In genomic region chr9:80164611-80165474, GRCm38 (mm10) we compare ENCODE assay signal across 8 mouse cellular contexts. TPM values are rescaled to one million over a fixed set of nuclear protein-coding genes. Genes with fewer than 3 reads are reported as not detected.
DNase-seq lines count a peak whose midpoint lies in the region; ATAC-seq and TF ChIP-seq lines count a peak whose summit lies in the region.

Gene Myo6 (plus strand): TSS chr9:80165031.

- H3K4me1 ChIP-seq in heart, embryonic 13.5 days: peaks cover 10% of the 10 kb centered on the region
- peaks cover 4% of the 10 kb centered on the region; the same call in 1 of the 2 replicates for H3K4me1 ChIP-seq in liver, embryonic 11.5 days (replicated peaks; ENCODE audit: control insufficient read depth, insufficient read depth, low read length)

- H3K9me3 ChIP-seq in heart, embryonic 13.5 days: no peaks in the 10 kb centered on the region
- no peaks in the 10 kb centered on the region for H3K9me3 ChIP-seq in liver, embryonic 11.5 days (ENCODE audit: control insufficient read depth, low read length)

- peak within 1 kb of the TSS; percentile 71 for H3K4me3 ChIP-seq in heart, embryonic 13.5 days
- H3K4me3 ChIP-seq in liver, embryonic 11.5 days (ENCODE audit: low read depth, low read length): peak within 1 kb of the TSS; percentile 77
- peak within 1 kb of the TSS; percentile 37 for H3K4me3 ChIP-seq in myocyte

- H3K4me2 ChIP-seq in heart, embryonic 13.5 days: peak within 1 kb of the TSS; percentile 74
- peak within 1 kb of the TSS; percentile 76 for H3K4me2 ChIP-seq in liver, embryonic 11.5 days
- peak within 1 kb of the TSS; percentile 90 for H3K4me2 ChIP-seq in myocyte (ENCODE audit: low read depth)

- H3K27ac ChIP-seq in heart, embryonic 13.5 days (replicated peaks): peak within 1 kb of the TSS; percentile 89
- peak within 1 kb of the TSS; percentile 56; the same call in 1 of the 2 replicates for H3K27ac ChIP-seq in liver, embryonic 11.5 days (ENCODE audit: low read depth, low read length)

- peak within 1 kb of the TSS; percentile 87 for H3K9ac ChIP-seq in heart, embryonic 13.5 days
- peak within 1 kb of the TSS; percentile 76 for H3K9ac ChIP-seq in liver, embryonic 11.5 days (ENCODE audit: low read depth, low read length)

- peak within 1 kb of the TSS; percentile 94 for H3ac ChIP-seq in myocyte (ENCODE audit: control insufficient read depth, insufficient read length)

- TF ChIP-seq POLR2A in myocyte (IDR thresholded peaks at IDR 0.05; ENCODE audit: insufficient read length, low read depth): peak; percentile 95

- H3K36me3 ChIP-seq in heart, embryonic 13.5 days: no peaks in the 10 kb centered on the region
- no peaks in the 10 kb centered on the region for H3K36me3 ChIP-seq in liver, embryonic 11.5 days (ENCODE audit: control insufficient read depth, insufficient read depth, low read length)
- H3K36me3 ChIP-seq in myocyte (ENCODE audit: control insufficient read depth, insufficient read depth): no peaks in the 10 kb centered on the region

- peak; percentile 67 for DNase-seq in c-Kit-negative CD71-positive TER-119-positive erythroid progenitor cells, embryonic 14.5 days (ENCODE audit: low read depth, low spot score)
- DNase-seq in fibroblast of lung, adult 2 months (ENCODE audit: low read depth): peak; percentile 62
- peak; percentile 98 for DNase-seq in kidney, postnatal 10 days
- peak; percentile 98 for DNase-seq in liver, embryonic 11.5 days (ENCODE audit: low spot score)
- peak; percentile 87 to 94 for DNase-seq in spleen, postnatal 4 days (ENCODE audit: low spot score in 2 of 2)

- peak; percentile 83 for ATAC-seq in CD4-positive, CD25-positive, alpha-beta regulatory T cell, adult 4 months
- ATAC-seq in heart, embryonic 13.5 days (ENCODE audit: extremely low read depth, insufficient number of reproducible peaks, low FRiP score, low TSS enrichment): peak; percentile 96
- ATAC-seq in liver, embryonic 11.5 days (replicated peaks; ENCODE audit: low FRiP score): peak; percentile 98

- no peaks in the 10 kb centered on the region for H3K79me2 ChIP-seq in myocyte (ENCODE audit: control insufficient read depth, insufficient read depth)

- WGBS in heart, embryonic 13.5 days: under 1% methylated on average over 66 of the region's 69 CpGs
- under 1% methylated on average over 67 of the region's 69 CpGs for WGBS in liver, embryonic 11.5 days

- no peaks in the 10 kb centered on the region for H3K27me3 ChIP-seq in heart, embryonic 13.5 days (replicated peaks)
- no peaks in the 10 kb centered on the region for H3K27me3 ChIP-seq in liver, embryonic 11.5 days (replicated peaks; ENCODE audit: control insufficient read depth, insufficient read depth, low read length)
- H3K27me3 ChIP-seq in myocyte (ENCODE audit: control insufficient read depth, insufficient read depth, insufficient read length): no peaks in the 10 kb centered on the region

TF ChIP-seq in myocyte, 11 proteins besides CTCF, POLR2A, EP300 and RAD21:
- TF ChIP-seq REST (IDR thresholded peaks at IDR 0.05; ENCODE audit: insufficient read depth, insufficient read length) (no peak), MYOG (IDR thresholded peaks at IDR 0.05; ENCODE audit: control insufficient read depth in 1 of 3, insufficient read depth in 1 of 3, insufficient read length in 2 of 3, low read depth in 2 of 3) (peak in 1 of 3 experiments; percentile 33), POLR2AphosphoS2 (IDR thresholded peaks at IDR 0.05; ENCODE audit: insufficient read length, low read depth) (peak; percentile 93), MYOD1 (IDR thresholded peaks at IDR 0.05; ENCODE audit: control insufficient read depth in 1 of 3, insufficient read length in 2 of 3, low read depth in 2 of 3) (peak in 1 of 3 experiments; percentile 65)

RNA-seq across cellular contexts. Expression of gene Myo6, which starts in this region (rescaled TPM):
- polyA plus RNA-seq in CD4-positive, CD25-positive, alpha-beta regulatory T cell, adult 4 months (2017; shearing (Covaris generic)): 10 to 100 TPM; 16.3 to 24.3 TPM
- 10.1 TPM in 2 replicates for polyA plus RNA-seq in heart, embryonic 13.5 days (2015; fragmentation: Nextera tagmentation; extraction: Ambion mirVana)
- 7.5 and 8.2 TPM in 2 replicates for polyA plus RNA-seq in liver, embryonic 11.5 days (2014; fragmentation: Nextera tagmentation; extraction: Ambion mirVana)
- polyA plus RNA-seq in myocyte (2012; fragmentation: generic; extraction: Trizol): 4.1 TPM

Comparison
In these comparisons a context has a peak if more than half of its experiments do, and no peak if none do; other contexts are left out.
1. Peak in every context shown above with its lines: DNase-seq, ATAC-seq, H3K4me3 ChIP-seq and H3K27ac ChIP-seq.